Mouse (Mus musculus): ENCODE data around the gene Rab10.

Gene Rab10

DNA sequence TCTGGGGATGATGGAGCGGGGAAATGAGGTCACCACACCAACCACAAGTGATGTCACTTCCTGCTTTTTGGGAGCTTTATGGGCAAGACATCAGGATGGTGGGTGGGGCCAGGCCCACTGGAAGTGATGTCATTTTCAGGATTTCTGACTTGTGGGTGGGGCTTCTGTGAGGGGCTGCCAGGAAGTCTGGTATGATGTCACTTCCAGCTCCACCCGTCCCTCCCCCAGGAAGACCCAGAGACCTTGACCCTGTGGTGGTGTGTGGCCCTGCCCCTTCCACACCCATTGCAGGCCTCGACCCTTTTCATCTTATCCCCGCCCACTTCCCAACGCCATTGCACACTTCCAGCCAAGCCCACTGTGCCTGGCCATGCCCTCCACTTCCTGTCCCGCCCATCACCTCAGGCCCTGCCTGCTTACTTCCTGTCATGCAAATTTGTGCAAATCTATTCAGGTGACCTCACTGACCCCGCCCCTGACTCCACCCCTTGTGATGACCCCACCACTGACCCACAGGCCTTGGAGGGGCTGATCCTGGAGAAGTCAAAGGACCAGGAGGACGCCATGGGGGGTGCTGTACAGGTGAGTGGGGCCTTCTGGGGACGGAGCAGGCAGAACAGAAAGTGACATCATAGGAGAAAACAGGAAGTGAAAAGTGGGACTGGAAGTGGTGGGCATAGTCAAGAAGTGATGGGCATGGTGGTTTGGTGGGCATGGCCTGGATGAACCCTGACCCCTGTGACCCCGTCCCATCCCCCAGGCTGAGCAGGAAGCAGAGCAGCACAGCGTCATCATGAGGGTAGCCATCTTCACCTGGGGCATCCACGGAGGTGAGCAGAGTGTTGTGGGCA, 72.7 kb downstream of the Rab10 start:
- no peak for DNase-seq (ENCODE audit: low spot score)

- DNase-seq (ENCODE audit: low spot score): peak; percentile 5
Observed at GRCm38 (mm10) chr12:3236163-3236641, 73.6 kb downstream of the Rab10 start.

DNA sequence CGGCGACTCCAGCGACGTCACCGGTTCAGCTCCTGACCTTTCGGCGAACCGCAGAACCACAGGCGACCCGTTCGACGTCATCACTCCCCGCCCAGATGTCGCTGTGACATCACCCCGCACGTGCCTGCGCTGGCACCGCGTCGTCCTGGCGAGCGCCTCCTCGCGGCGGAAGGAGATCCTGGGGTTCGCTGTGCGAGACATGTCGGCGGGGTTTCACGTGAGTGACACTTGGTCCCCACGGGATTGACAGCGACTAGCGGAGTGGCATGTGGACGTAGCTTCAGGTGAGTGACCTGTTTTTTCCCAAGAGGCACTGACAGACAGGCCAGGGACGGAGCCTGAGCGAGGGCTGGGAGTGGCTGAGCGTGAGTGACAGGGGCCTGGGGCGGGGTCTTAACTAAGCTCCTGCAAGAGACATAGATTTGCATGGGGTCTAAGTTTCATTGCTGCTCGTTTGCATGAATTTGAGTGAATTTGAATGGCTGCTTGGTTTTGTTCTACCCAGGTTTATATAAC, 74.1 kb downstream of the Rab10 start:
- DNase-seq (ENCODE audit: low spot score): peak; percentile 96

- DNase-seq (ENCODE audit: low spot score): peak; percentile 96
Observed at GRCm38 (mm10) chr12:3235124-3235631, 74.6 kb downstream of the Rab10 start.

DNA sequence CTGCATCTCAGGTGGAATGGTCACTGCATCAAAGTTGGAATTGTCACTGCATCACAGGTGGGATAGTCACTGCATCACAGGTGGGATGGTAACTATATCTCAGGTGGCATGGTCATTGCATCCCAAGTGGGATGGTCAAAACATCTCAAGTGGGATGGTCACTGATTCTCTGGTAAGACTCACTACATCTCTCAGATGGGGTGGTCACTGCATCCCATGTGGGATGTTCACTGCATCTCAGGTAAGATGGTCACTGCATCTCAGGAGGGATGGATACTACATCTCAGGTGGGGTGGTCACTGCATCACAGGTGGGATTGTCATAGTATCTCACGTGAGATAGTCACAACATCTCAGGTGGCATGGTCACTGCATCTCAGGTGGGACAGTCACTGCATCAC, 75.7 kb downstream of the Rab10 start:
- DNase-seq (ENCODE audit: low spot score): no peak

GRCm38 (mm10) chr12:3223352-3223751, 86.4 kb downstream of the Rab10 start:
- DNase-seq (ENCODE audit: low spot score): no peak

DNA sequence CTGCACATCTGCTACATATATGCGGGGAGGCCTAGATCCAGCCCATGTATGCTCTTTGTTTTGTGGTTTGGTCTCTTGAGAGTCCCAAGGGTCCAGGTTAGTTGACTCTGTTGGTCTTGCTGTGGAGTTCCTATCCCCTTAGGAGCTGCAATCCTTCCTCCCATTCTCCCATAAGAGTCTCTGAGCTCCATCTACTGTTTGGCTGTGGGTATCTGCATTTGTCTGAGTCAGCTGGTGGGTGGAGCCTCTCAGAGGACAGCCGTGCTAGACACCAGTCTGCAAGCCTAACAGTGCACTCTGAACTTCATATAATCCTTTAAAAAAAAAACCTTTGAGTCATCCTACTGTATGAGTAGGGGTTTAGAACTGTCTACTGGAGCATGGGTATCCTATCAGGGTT, 99.6 kb downstream of the Rab10 start:
- no peak for DNase-seq (ENCODE audit: low spot score)

DNA sequence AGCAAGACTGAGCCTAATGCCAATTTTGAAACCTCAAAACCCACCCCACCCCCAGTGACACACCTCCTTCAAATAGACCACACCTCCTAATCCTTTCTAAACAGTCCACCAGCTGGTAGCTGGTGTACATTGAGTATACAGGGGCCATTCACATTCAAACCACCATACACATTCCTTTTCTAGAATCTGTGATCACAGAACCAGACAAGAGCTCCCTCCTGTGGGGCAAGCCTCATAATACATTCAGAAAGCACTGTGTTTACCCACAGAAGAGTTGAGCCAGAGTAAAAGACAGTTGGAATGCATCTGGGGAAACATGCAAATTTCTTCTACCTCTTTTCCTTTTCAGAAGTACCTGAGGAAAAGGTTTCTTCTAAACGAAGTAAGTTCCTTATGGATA, 100.6 kb downstream of the Rab10 start:
- DNase-seq (ENCODE audit: low spot score): no peak

Measured in embryo, embryonic 10 days (tissue).